Mouse (Mus musculus) kidney, adult 2 months (tissue): ENCODE measurements around the gene Dpy19l3. TPM values are rescaled to one million over a fixed set of nuclear protein-coding genes. Genes with fewer than 3 reads are reported as not detected.
A peak's percentile ranks its signal among the peaks of the same experiment; 100 is the strongest.

Experiments used
- DNase-seq: peaks from one replicate; pipeline ENCODE4 v3.0.0; 2021
- H3K27ac ChIP-seq: fragments of 200-500 bp; 2 replicates; pipeline ENCODE4 v1.5.1; 2012; ENCODE audit warnings: low read depth, low read length, control low read depth, inconsistent platforms; ENCODE audit not compliant: insufficient read depth
- H3K27me3 ChIP-seq: fragments of 200-500 bp; replicated peaks from 2 replicates; pipeline ENCODE4 v1.6.1; 2012; ENCODE audit warnings: mild to moderate bottlenecking, moderate library complexity, low read length, inconsistent platforms; ENCODE audit not compliant: control insufficient read depth, insufficient read depth
- H3K36me3 ChIP-seq: fragments of 200-500 bp; 2 replicates; pipeline ENCODE4 v1.6.1; 2012; ENCODE audit warnings: mild to moderate bottlenecking, moderate library complexity, low read length, inconsistent platforms; ENCODE audit not compliant: control insufficient read depth, insufficient read depth
- H3K4me1 ChIP-seq: fragments of 200-500 bp; 2 replicates; pipeline ENCODE4 v1.6.1; 2011; ENCODE audit warnings: low read length; ENCODE audit not compliant: control insufficient read depth, insufficient read depth
- H3K4me3 ChIP-seq: fragments of 200-500 bp; 2 replicates; pipeline ENCODE4 v1.5.1; 2011; ENCODE audit warnings: mild to moderate bottlenecking, low read depth, low read length, control low read depth; ENCODE audit not compliant: insufficient read depth
- CTCF ChIP-seq: fragments of 200-500 bp; conservative IDR thresholded peaks from 2 replicates; pipeline ENCODE4 v1.5.1; 2011; ENCODE audit warnings: low read depth, mild to moderate bottlenecking, control low read depth, low read length, moderate library complexity, mixed read lengths; ENCODE audit not compliant: insufficient read depth, insufficient read length
- POLR2A ChIP-seq: fragments of 200-500 bp; IDR thresholded peaks from one replicate; pipeline ENCODE4 v1.6.1; 2011; ENCODE audit warnings: low read depth, low read length, control low read depth
- WGBS: fragments of 180-500 bp; shearing (Covaris S2); methylation state at CpG from one replicate; pipeline ENCODE4 v1.1.7; 2018; 5-methylcytosine and 5-hydroxymethylcytosine counted together
- polyA plus RNA-seq: library from polyadenylated mRNA; depleted of rRNA; stranded (reverse); fragments of >200 nt; gene quantifications from 2 replicates; pipeline ENCODE4 v1.2.3, GENCODE M21; 2012

Gene Dpy19l3
- polyA plus RNA-seq, 1 experiment = 5.8 TPM

GRCm38 (mm10) chr7:35738871-35739270 lies 15.4 kb downstream of the Dpy19l3 start:
- DNase-seq = peak; percentile 76
- Histone ChIP-seq H3K36me3 (no peaks in the 10 kb centered on the region), H3K27me3 (no peaks in the 10 kb centered on the region), H3K27ac (peak overlapping the region; percentile 45; the same call in 1 of the 2 replicates), H3K4me3 (no peak overlapping the region), H3K4me1 (peaks cover 6% of the 10 kb centered on the region; the same call in 1 of the 2 replicates)
- TF ChIP-seq POLR2A (no peak), CTCF (no peak)

GRCm38 (mm10) chr7:35733313-35734050 lies 20.8 kb downstream of the Dpy19l3 start:
- Histone ChIP-seq H3K4me3 (no peak overlapping the region), H3K36me3 (no peaks in the 10 kb centered on the region), H3K27me3 (no peaks in the 10 kb centered on the region), H3K27ac (no peak overlapping the region), H3K4me1 (no peaks in the 10 kb centered on the region)
- TF ChIP-seq CTCF (no peak), POLR2A (no peak)
- DNase-seq = no peak
- WGBS = 47% methylated on average over 14 of the region's 14 CpGs

GRCm38 (mm10) chr7:35732585-35733059 lies 21.6 kb downstream of the Dpy19l3 start:
- Histone ChIP-seq H3K4me1 (no peaks in the 10 kb centered on the region), H3K27ac (no peak overlapping the region), H3K27me3 (no peaks in the 10 kb centered on the region), H3K36me3 (no peaks in the 10 kb centered on the region), H3K4me3 (no peak overlapping the region)
- TF ChIP-seq POLR2A (no peak), CTCF (no peak)
- DNase-seq = no peak
- 82% methylated on average over 10 of the region's 10 CpGs for WGBS

GRCm38 (mm10) chr7:35729621-35730031 lies 24.6 kb downstream of the Dpy19l3 start:
- no peaks in the 10 kb centered on the region for H3K36me3 ChIP-seq
- 58% methylated on average over 9 of the region's 9 CpGs for WGBS
- no peaks in the 10 kb centered on the region for H3K4me1 ChIP-seq
- H3K4me3 ChIP-seq = no peak overlapping the region
- no peaks in the 10 kb centered on the region for H3K27me3 ChIP-seq
- TF ChIP-seq POLR2A = no peak
- TF ChIP-seq CTCF = no peak
- peak; percentile 47 for DNase-seq
- no peak overlapping the region for H3K27ac ChIP-seq

- Histone ChIP-seq H3K4me1 (no peaks in the 10 kb centered on the region), H3K27ac (no peak overlapping the region), H3K27me3 (no peaks in the 10 kb centered on the region), H3K4me3 (no peak overlapping the region), H3K36me3 (no peaks in the 10 kb centered on the region)
- WGBS = 94% methylated on average over 12 of the region's 12 CpGs
- TF ChIP-seq CTCF (no peak), POLR2A (no peak)
- DNase-seq = no peak
These were observed 25.9 kb downstream of the Dpy19l3 start for GRCm38 (mm10) chr7:35728376-35728775.

- no peak for TF ChIP-seq POLR2A
- TF ChIP-seq CTCF = 0 out of 2 replicates have a peak, but pooled peaks have one; percentile 8
- Histone ChIP-seq H3K27me3 (no peaks in the 10 kb centered on the region), H3K36me3 (no peaks in the 10 kb centered on the region), H3K4me1 (no peaks in the 10 kb centered on the region), H3K4me3 (no peak overlapping the region), H3K27ac (no peak overlapping the region)
- 77% methylated on average over 2 of the region's 2 CpGs for WGBS
- no peak for DNase-seq
These were observed 31.2 kb downstream of the Dpy19l3 start for GRCm38 (mm10) chr7:35723035-35723434.

- Histone ChIP-seq H3K27me3 (no peaks in the 10 kb centered on the region), H3K27ac (no peak overlapping the region), H3K4me1 (no peaks in the 10 kb centered on the region), H3K36me3 (no peaks in the 10 kb centered on the region), H3K4me3 (no peak overlapping the region)
- TF ChIP-seq POLR2A (no peak), CTCF (peak; percentile 44)
- WGBS = 87% methylated on average over 8 of the region's 8 CpGs
- DNase-seq = no peak
These were observed 35.7 kb downstream of the Dpy19l3 start for GRCm38 (mm10) chr7:35718421-35719178.
